Mouse (Mus musculus) E14TG2a.4 (cell line): ENCODE measurements around the gene Retsat.
A peak's percentile ranks its signal among the peaks of the same experiment; 100 is the strongest.

Source experiments
- H3K27me3 ChIP-seq: 2 replicates; pipeline ENCODE4 v1.6.1; 2014; ENCODE audit warnings: low read length, control low read depth; ENCODE audit not compliant: insufficient read depth
- H3K36me3 ChIP-seq: 2 replicates; pipeline ENCODE4 v1.6.1; 2014; ENCODE audit warnings: low read length, control low read depth; ENCODE audit not compliant: insufficient read depth
- H3K4me1 ChIP-seq: replicated peaks from 2 replicates; pipeline ENCODE4 v1.6.1; 2014; ENCODE audit warnings: low read depth, low read length, control low read depth
- H3K4me3 ChIP-seq: replicated peaks from 2 replicates; pipeline ENCODE4 v1.5.1; 2014; ENCODE audit warnings: mild to moderate bottlenecking, low read length
- H3K9me3 ChIP-seq: 2 replicates; pipeline ENCODE4 v1.6.1; 2014; ENCODE audit warnings: low read length, control low read depth
- CTCF ChIP-seq: conservative IDR thresholded peaks from 2 replicates; pipeline ENCODE4 v1.5.1; 2014; ENCODE audit warnings: low read length
- NANOG ChIP-seq: IDR thresholded peaks from 2 replicates; pipeline ENCODE4 v1.6.1; 2014; ENCODE audit warnings: borderline replicate concordance, low read length, mixed read lengths
- POU5F1 ChIP-seq: IDR thresholded peaks from 2 replicates; pipeline ENCODE4 v1.6.1; 2014; ENCODE audit warnings: low read length, borderline replicate concordance

Gene Retsat

GRCm38 (mm10) chr6:72623661-72624402, 25.6 kb downstream of the Retsat start:
- H3K4me3 ChIP-seq: no peak overlapping the region
- TF ChIP-seq POU5F1 (no peak), NANOG (no peak), CTCF (no peak)
- peaks cover 39% of the 10 kb centered on the region for H3K4me1 ChIP-seq
- H3K27me3 ChIP-seq: no peaks in the 10 kb centered on the region
- no peaks in the 10 kb centered on the region for H3K9me3 ChIP-seq
- H3K36me3 ChIP-seq: peaks cover 31% of the 10 kb centered on the region

DNA sequence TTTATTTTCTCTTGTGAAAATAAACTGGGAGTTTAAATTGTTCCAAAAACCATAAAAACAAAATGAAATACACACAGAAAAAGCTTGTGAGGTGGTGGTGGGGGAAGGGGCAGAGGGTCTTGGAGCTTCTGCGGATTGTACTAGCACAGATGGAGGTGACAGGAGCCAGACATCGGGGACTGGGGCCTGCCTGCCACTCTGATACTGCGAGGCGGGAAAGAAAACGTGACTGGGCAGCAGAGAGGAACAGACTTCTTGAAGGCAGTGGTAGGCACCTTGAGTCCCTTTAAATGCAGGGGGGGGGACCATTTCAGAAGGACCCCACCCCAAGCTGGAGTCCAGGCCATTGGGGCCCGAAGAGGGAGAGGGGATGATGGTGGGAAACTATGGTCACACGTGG, 28.1 kb downstream of the Retsat start:
- peaks cover 56% of the 10 kb centered on the region for H3K36me3 ChIP-seq
- H3K4me1 ChIP-seq: peaks cover 25% of the 10 kb centered on the region
- no peak for TF ChIP-seq CTCF
- no peak overlapping the region for H3K4me3 ChIP-seq
- H3K9me3 ChIP-seq: no peaks in the 10 kb centered on the region
- no peaks in the 10 kb centered on the region for H3K27me3 ChIP-seq

DNA sequence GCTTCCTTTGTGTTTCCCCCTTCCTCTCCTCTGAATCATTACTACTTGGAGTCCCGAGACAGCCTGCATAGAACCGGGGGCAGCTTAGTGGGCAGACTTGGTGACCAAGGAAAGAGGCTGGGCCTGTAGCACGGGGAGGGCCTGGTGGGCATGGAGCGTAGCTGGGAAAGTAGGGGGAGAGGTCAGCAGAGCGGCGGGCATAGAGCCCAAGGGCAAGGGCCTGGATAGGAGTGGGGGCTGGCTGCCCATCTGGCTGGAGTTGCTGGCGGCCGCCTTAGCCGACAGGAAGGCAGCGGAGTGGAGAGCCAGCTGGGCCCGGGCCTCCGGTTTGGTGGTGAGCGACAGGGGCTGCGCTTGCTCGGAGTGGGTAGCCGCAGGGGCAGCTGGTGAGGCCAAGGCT, 29.0 kb downstream of the Retsat start:
- H3K4me3 ChIP-seq: peak overlapping the region; percentile 57
- H3K27me3 ChIP-seq: no peaks in the 10 kb centered on the region
- peaks cover 32% of the 10 kb centered on the region for H3K4me1 ChIP-seq
- H3K36me3 ChIP-seq: peaks cover 65% of the 10 kb centered on the region
- TF ChIP-seq NANOG (no peak), CTCF (no peak), POU5F1 (no peak)
- H3K9me3 ChIP-seq: no peaks in the 10 kb centered on the region

GRCm38 (mm10) chr6:72630370-72630769, 32.1 kb downstream of the Retsat start:
- TF ChIP-seq CTCF: no peak
- no peak for TF ChIP-seq POU5F1
- peaks cover 34% of the 10 kb centered on the region for H3K4me1 ChIP-seq
- H3K36me3 ChIP-seq: peaks cover 82% of the 10 kb centered on the region
- no peaks in the 10 kb centered on the region for H3K9me3 ChIP-seq
- H3K27me3 ChIP-seq: no peaks in the 10 kb centered on the region
- no peak overlapping the region for H3K4me3 ChIP-seq

- Histone ChIP-seq H3K4me3 (no peak overlapping the region), H3K9me3 (no peaks in the 10 kb centered on the region), H3K36me3 (peaks cover 78% of the 10 kb centered on the region), H3K4me1 (peaks cover 39% of the 10 kb centered on the region), H3K27me3 (no peaks in the 10 kb centered on the region)
- TF ChIP-seq NANOG (no peak), CTCF (no peak), POU5F1 (no peak)
Measured at GRCm38 (mm10) chr6:72630961-72631360, 32.7 kb downstream of the Retsat start.

DNA sequence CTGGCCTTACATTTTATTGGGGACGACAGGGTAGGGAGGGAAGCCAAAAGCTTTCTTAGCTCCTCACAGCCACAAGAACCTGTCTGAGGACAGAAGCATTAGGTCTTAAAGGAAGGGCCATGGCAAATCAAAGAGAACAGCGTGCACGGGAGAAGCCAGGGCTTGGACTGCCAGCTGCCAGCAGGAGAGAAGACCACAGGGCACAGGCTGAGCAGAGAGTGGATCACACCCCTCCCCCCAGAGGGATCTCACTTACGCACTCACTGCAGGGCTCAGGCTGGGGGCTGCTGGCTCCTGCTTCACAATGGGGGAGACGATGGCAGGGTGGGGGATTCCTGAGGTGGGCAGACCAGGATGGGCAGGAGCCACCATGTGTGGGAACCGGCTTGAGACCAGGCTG, 33.4 kb downstream of the Retsat start:
- H3K9me3 ChIP-seq: no peaks in the 10 kb centered on the region
- H3K4me3 ChIP-seq: no peak overlapping the region
- TF ChIP-seq POU5F1 (no peak), CTCF (no peak), NANOG (no peak)
- H3K36me3 ChIP-seq: peaks cover 70% of the 10 kb centered on the region
- H3K4me1 ChIP-seq: peaks cover 43% of the 10 kb centered on the region
- no peaks in the 10 kb centered on the region for H3K27me3 ChIP-seq

GRCm38 (mm10) chr6:72634311-72634710, 36.0 kb downstream of the Retsat start:
- Histone ChIP-seq H3K4me1 (peaks cover 34% of the 10 kb centered on the region), H3K9me3 (no peaks in the 10 kb centered on the region), H3K4me3 (no peak overlapping the region), H3K36me3 (peaks cover 46% of the 10 kb centered on the region), H3K27me3 (no peaks in the 10 kb centered on the region)
- no peak for TF ChIP-seq NANOG
- TF ChIP-seq POU5F1: no peak
- TF ChIP-seq CTCF: no peak

DNA sequence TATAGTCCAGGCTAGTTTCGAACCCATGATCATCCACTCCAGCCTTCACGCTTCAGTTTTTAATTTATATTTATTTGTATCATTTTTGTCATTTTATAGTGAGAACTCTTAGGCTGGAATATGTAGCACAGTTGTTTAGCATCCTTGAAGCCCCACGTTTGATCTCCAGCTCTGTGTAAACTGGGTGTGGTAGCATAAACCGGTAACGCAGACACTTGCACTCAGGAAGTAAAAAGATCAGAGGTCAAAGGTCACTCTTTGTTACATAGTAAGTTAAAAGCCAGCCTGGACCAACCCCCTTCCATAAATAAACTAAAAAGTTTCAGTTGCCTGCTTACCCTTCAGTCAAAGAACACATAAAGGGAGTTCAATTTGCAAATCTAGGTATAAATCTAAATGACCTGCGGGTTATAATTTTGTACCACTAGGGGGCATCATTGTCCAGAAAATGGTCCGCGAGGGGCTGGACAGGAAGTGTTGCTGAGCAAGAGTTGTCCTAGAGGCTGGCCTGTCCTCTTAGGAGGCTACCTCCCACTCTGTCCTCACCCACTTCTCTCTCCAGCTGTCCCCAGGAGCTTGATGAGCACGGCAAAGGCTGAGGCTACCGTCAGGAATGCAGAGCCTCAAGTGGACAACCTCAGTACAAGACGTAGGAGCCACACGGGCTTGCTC, 37.6 kb downstream of the Retsat start:
- H3K9me3 ChIP-seq: no peaks in the 10 kb centered on the region

DNA sequence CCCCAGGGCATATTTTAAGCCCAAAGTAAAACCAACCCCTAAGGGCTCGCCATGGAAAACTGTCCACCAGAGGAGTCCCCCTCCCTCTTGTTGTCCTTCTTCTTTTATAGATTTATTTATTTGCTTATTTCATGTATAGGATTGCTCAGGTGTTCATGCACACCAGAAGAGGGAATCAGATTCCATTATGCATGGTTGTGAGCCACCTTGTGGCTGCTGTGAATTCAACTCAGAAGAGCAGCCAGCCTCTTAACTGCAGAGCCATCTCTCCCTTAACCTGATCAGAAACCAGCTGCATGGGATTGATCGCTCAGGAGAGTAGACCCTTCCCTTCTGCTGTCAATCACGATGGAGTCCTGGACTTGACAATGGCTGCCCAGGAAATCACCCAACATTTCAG, 38.7 kb downstream of the Retsat start:
- Histone ChIP-seq H3K4me3 (no peak overlapping the region), H3K27me3 (no peaks in the 10 kb centered on the region), H3K36me3 (peaks cover 21% of the 10 kb centered on the region), H3K9me3 (no peaks in the 10 kb centered on the region), H3K4me1 (peaks cover 36% of the 10 kb centered on the region)
- TF ChIP-seq CTCF (no peak), POU5F1 (no peak), NANOG (no peak)

More for the DNA sequence above, 37.6 kb downstream of the Retsat start:
- TF ChIP-seq CTCF (peak; percentile 60), POU5F1 (no peak), NANOG (no peak)
- H3K4me1 ChIP-seq: peaks cover 34% of the 10 kb centered on the region
- no peaks in the 10 kb centered on the region for H3K27me3 ChIP-seq
- H3K36me3 ChIP-seq: peaks cover 30% of the 10 kb centered on the region
- H3K4me3 ChIP-seq: no peak overlapping the region
